Mouse (Mus musculus): ENCODE data around the gene Nasp. TPM values are rescaled to one million over a fixed set of nuclear protein-coding genes. Genes with fewer than 3 reads are reported as not detected.

Nasp gene
- total RNA-seq, 2 experiments from 2014 or later = 74.7 to 78.1 TPM

- DNase-seq (ENCODE audit: extremely low spot score in 1 of 2, low spot score in 2 of 2) = no peak
- intact Hi-C loops (cut with DNase I) = no loop called here
Observed at GRCm38 (mm10) chr4:116645624-116646023, 17.9 kb upstream of the Nasp start.

GRCm38 (mm10) chr4:116644326-116644725 is 16.6 kb upstream of the Nasp start:
- intact Hi-C loops (cut with DNase I) = no loop called here
- peak in 1 of 2 experiments; percentile 39 for DNase-seq (ENCODE audit: extremely low spot score in 1 of 2, low spot score in 2 of 2)

GRCm38 (mm10) chr4:116642071-116642470 is 14.3 kb upstream of the Nasp start:
- DNase-seq (ENCODE audit: extremely low spot score in 1 of 2, low spot score in 2 of 2) = no peak
- intact Hi-C loops (cut with DNase I) = no loop called here

- intact Hi-C loops (cut with DNase I) = no loop called here
- no peak for DNase-seq (ENCODE audit: extremely low spot score in 1 of 2, low spot score in 2 of 2)
Observed at GRCm38 (mm10) chr4:116638821-116639220, 11.1 kb upstream of the Nasp start.

GRCm38 (mm10) chr4:116635197-116635596 is 7.5 kb upstream of the Nasp start:
- DNase-seq (ENCODE audit: extremely low spot score in 1 of 2, low spot score in 2 of 2) = no peak
- intact Hi-C loops (cut with DNase I) = no loop called here

DNA sequence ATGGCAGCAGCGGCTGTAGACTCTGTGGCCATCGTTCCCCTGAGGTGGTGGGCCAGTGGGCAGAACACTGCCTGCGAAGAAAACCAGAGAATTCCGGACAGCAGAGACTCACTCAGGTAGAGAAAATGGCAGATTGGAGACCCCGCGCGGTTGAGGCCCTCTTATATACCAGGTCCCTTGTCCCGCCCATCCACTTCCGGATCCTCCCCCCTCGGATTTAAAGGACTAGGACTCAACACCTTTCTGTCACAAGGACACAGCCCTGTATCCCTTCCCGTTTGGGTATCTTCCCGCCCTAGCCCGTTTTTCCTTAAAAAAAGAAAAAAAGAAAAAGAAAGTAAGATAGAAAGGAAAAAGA is 403 bp downstream of the Nasp start:
- intact Hi-C loops (cut with DNase I) = no loop called here
- DNase-seq (ENCODE audit: extremely low spot score in 1 of 2, low spot score in 2 of 2) = peak; percentile 89 to 91

DNA sequence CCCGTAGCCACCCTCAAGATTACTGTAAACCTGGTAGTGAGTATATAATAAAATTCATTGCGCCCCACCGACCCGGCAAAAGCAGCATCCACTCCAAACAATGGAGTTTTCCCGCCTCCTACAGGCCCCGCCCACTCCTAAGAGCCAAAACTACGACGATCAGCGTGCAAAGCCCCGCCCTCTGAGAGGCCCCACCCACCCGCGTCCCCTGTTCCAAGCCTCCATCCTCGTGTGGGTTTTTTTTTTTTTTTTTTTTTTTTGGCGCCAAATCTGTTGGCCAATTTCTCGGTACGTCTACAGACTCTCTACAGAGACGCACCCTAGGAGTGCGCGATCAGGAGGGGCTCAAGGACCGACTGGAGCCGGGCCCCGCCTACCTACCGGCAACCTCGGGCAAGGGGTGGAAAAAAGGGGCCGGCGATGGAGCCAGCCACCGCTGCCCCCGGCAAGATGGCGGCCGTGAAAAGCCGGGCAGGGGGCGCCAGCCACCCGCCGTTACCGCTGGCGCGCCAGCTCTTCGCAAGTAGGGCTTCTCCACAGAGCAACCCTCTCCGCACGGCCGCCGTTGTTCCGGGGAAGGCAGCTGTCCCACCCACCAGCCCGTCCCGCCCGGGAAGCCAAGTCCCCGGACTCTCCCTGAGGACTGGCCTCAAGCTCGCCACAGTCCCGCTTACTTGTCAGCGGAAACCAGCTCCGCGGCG is 933 bp downstream of the Nasp start:
- DNase-seq (ENCODE audit: extremely low spot score in 1 of 2, low spot score in 2 of 2) = peak; percentile 61 to 87
- intact Hi-C loops (cut with DNase I) = no loop called here

GRCm38 (mm10) chr4:116624831-116625230 is 2.9 kb downstream of the Nasp start:
- intact Hi-C loops (cut with DNase I) = no loop called here
- no peak for DNase-seq (ENCODE audit: extremely low spot score in 1 of 2, low spot score in 2 of 2)

DNA sequence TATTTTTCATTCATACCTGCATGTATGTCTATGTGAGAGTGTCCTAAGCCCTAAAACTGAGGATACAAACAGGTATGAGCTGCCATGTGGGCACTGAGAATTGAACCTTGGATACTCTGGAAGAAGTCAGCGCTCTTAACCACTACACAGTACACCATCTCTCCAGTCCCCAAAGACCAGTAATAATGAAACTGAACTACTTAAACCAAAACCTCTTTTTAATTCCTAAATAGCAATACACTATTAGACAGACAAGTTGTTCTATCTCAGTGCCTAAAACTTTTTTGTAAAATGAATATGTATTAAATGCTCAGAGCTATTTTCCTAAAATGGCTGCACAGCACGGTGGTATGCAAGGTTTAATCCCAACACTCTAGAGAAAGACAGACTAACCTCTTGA is 12.5 kb downstream of the Nasp start:
- DNase-seq (ENCODE audit: extremely low spot score in 1 of 2, low spot score in 2 of 2) = no peak
- intact Hi-C loops (cut with DNase I) = no loop called here

GRCm38 (mm10) chr4:116612621-116613020 is 15.1 kb downstream of the Nasp start:
- intact Hi-C loops (cut with DNase I) = no loop called here
- DNase-seq (ENCODE audit: extremely low spot score in 1 of 2, low spot score in 2 of 2) = no peak

- intact Hi-C loops (cut with DNase I) = no loop called here
Observed at GRCm38 (mm10) chr4:116596978-116597881, 30.5 kb downstream of the Nasp start.

GRCm38 (mm10) chr4:116596379-116596778 is 31.4 kb downstream of the Nasp start, which contains the start of gene Ccdc17:
Ccdc17 (plus strand) TSS chr4:116596654.
- intact Hi-C loops (cut with DNase I) = no loop called here
- no peak for DNase-seq (ENCODE audit: extremely low spot score in 1 of 2, low spot score in 2 of 2)

More at GRCm38 (mm10) chr4:116596978-116597881, 30.5 kb downstream of the Nasp start:
- peak; percentile 85 to 93 for DNase-seq (ENCODE audit: extremely low spot score in 1 of 2, low spot score in 2 of 2)

- DNase-seq (ENCODE audit: extremely low spot score in 1 of 2, low spot score in 2 of 2) = no peak
- intact Hi-C loops (cut with DNase I) = no loop called here
Observed at GRCm38 (mm10) chr4:116595793-116596192, 31.9 kb downstream of the Nasp start.

- peak in 1 of 2 experiments; percentile 15 for DNase-seq (ENCODE audit: extremely low spot score in 1 of 2, low spot score in 2 of 2)
- intact Hi-C loops (cut with DNase I) = no loop called here
Observed at GRCm38 (mm10) chr4:116558151-116558882, 69.4 kb downstream of the Nasp start.

DNA sequence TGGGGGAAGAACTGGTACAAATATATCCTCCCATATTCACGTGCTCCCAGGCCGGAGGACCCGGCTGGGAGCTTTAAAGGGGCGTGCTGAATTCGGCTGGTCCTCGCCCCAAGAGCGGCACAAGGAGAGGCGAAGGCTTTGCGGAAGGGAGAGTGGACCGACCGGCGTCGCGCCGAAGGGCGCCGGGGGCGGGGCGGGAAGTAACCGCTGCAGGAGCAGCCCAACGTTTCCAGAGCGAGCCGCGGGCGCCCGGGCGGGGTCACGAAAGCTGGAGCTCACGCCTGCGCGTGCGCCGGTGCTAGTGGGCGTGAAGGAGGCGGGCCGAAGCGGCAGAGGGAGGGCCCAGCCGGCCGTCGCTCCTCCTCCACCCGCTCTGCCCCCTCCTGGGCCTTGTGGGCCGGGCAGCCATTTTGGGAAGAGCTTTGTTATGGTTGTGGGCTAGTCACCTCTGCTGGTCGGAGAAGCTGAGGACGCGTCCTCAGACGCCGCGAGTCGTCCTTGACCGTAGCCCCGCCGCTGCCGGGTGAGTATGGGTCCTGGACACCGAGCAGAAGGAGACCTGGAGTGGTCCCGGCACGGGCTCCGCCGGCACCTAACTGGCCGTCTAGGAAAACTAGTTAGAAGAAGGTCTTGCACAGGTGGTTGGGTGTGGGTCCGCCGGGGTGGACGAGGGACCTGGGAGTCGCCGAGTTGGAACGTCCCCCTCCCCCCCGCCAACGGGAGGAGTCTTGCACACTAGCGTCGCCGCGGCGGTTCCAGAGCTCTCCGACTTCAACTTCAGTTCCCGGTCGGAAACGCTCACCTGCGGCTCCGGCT is 70.2 kb downstream of the Nasp start, which contains the start of gene Gpbp1l1:
Gpbp1l1 (plus strand) TSS at position 353 of the 816 bp plus-strand sequence.
- intact Hi-C loops (cut with DNase I) = no loop called here
- peak; percentile 96 to 98 for DNase-seq (ENCODE audit: extremely low spot score in 1 of 2, low spot score in 2 of 2)

GRCm38 (mm10) chr4:116556561-116557305 is 71.0 kb downstream of the Nasp start:
- intact Hi-C loops (cut with DNase I) = no loop called here
- DNase-seq (ENCODE audit: extremely low spot score in 1 of 2, low spot score in 2 of 2) = peak; percentile 92 to 96

GRCm38 (mm10) chr4:116555413-116556300 is 72.1 kb downstream of the Nasp start, which contains the start of gene Tmem69:
Tmem69 (minus strand) TSS chr4:116555936.
- peak; percentile 77 to 82 for DNase-seq (ENCODE audit: extremely low spot score in 1 of 2, low spot score in 2 of 2)
- intact Hi-C loops (cut with DNase I) = no loop called here
